Mouse (Mus musculus): ENCODE results near the gene Pkp2.

The Pkp2 gene

DNA sequence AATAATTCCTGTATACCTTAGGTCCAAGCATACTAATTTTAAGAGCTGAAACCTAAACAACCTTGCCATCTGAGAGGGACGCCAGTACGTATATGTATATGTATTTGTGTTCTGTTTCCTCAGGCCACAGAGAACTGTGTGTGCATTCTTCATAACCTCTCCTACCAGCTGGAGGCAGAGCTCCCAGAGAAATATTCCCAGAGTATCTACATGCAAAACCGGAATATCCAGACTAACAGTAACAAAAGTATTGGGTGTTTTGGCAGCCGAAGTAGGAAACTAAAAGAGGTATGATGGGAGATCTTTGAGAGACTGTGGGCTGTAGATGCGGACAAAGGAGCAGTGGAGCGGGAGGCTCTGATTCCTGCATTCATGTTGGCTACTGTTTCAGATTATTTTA lies 48.4 kb downstream of the Pkp2 start:
- no peak for DNase-seq (ENCODE audit: low spot score)

DNA sequence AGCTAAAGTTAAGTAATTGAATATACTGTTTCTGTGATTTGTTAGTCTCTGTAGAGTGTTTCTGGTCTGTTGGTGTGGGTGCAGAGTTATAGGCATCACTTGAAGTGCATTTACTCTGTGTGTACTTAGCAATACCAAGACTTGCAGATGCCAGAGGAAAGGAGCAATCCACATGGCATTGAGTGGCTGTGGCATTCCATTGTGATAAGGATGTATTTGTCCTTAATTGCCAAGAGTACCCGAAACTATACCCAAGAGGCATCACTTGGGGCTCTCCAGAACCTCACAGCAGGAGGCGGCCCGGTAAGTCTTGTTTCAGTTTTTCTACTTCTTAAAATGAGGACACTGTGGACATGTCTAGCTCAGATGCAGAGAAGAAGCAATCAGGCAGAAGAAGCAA lies 49.3 kb downstream of the Pkp2 start:
- DNase-seq (ENCODE audit: low spot score) = no peak

DNA sequence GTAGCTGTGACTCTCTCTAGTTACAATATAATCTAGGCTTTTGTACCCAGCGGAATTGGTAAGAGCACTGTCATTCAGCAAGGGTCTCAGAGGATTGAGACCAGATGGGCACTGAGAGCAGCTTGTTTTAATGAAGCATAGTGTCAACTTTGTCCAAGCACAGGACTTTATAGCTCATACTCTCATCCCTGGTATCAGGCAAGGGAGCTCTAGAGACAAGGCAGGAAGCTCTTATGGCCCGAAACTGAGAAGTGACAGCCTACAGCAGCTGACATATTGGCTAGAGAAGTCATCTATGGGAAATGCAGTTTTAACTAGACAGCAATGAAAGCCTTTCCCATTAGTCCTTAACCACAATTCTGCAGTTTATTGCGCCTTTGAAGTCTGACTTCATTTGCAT lies 59.9 kb downstream of the Pkp2 start:
- no peak for DNase-seq (ENCODE audit: low spot score)

DNA sequence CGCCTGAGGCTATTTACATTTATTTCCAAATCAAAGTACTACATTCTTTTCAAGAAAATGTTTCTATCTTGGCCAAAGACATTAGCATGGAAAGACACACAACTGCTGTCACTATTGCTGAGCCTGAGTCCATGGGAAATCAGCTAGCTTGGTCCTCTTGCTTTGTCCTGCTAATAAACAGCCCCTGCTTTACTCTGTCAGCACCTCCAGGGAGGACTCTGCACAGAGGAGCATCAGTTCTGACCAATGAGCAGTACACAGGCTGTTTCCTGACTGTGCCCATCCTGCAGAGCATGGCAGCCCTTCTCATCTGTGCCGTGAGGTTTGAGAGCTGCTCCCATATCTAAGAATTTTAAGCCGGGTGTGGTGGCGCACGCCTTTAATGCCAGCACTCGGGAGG lies 60.6 kb downstream of the Pkp2 start:
- DNase-seq (ENCODE audit: low spot score) = no peak

DNA sequence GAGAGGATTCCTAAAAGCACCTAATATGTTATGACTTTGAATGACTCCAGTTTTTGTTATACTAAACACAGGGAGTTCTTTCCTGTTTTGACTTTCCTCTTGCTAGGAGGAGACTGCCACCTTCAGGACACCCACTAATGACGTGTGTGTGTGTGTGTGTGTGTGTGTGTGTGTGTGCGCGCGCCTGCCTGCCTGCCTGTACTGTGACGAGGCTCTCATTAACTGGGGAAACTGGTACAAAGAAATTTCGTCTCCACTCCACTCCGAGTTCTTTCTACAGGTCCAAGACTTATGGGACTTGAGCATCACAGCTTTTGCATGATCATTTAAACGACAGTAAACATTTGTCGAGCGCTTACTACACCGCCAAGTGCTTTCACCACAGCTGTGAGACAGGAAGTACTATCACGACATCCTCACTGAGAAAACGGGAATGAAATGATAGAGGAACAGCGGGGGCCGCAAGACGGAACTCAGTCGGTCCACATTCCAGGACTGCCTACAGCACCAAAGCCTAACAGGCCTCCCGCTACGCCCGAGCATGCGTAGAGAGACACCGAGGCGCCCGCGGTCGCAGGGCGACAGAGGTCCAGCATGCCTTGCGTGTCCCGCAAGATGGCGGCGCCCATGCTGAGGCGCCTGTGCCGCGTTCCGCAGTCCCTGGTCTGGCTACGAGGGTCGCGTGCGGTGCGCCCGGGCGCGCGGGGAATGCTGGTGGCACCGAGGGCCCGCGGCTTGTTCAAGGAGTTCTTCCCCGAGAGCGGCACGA lies 89.4 kb downstream of the Pkp2 start, which contains the start of gene Yars2:
Yars2 (plus strand) TSS at position 597 of the 769 bp plus-strand sequence.
- peak; percentile 89 for DNase-seq (ENCODE audit: low spot score)

DNA sequence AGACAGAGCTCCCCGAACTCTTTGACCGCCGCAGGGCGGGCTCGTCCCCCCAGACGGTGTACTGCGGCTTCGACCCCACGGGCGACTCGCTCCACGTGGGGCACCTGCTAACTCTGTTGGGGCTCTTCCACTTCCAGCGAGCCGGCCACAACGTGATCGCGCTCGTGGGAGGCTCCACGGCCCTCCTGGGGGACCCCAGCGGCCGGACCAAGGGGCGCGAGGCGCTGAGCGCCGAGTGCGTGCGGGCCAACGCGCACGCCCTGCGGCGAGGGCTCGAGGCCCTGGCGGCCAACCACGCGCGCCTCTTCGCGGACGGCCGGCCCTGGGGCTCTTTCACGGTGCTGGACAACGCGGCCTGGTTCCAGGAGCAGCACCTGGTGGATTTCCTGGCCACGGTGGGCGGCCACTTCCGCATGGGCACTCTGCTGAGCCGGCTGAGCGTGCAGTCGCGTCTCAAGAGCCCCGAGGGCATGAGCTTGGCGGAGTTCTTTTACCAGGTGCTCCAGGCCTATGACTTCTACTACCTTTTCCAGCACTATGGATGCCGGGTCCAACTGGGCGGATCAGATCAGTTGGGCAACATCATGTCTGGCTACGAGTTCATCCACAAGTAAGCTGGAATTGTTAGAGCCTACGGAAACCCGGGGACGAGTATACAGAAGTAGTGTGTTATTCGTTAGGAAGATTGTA lies 90.2 kb downstream of the Pkp2 start:
- DNase-seq (ENCODE audit: low spot score) = peak; percentile 39

DNA sequence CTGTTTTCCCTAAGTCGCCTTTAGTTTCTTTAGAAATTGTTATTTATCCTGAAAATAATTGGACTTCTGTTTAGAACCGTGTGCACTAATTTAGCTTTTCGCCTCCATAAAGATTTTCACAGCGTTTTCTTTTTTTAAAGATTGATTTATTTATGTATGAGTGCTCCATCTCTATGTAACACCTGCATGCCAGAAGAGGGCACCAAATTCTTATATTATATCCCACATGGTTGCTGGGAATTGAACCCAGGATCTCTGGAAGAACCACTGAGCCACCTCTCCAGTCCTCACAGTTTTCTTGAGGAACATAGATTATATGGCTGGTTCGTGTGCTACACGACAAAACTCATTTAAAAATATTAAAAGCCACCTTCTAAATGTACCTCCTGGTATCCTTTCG lies 90.8 kb downstream of the Pkp2 start:
- no peak for DNase-seq (ENCODE audit: low spot score)

DNA sequence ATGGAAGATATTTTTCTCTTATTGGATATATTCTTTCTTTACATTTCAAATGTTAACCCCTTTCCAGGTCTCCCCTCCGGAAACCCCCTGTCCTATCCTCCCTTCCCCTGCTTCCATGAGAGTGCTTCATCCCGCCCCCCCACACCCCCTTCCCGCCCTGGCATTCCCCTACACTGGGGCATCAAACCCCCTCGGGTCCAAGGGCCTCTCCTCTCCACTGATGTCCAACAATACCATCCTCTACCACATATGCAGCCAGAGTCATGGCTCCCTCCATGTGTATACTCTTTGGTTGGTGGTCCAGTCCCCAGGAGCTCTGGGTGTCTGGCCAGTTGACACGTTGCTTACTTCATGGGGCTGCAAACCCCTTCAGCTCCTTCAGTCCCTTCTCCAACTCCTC lies 98.2 kb downstream of the Pkp2 start:
- DNase-seq (ENCODE audit: low spot score) = no peak

All from T-cell, adult 2 months (primary cell).